Mouse (Mus musculus): ENCODE results near the gene Trnp1.
A peak's percentile ranks its signal among the peaks of the same experiment; 100 is the strongest.

GRCm38 (mm10) chr4:133458044-133458443, 40.3 kb downstream of the Trnp1 start:
- no peak for TF ChIP-seq EP300 (IDR thresholded peaks at IDR 0.05; ENCODE audit: low read depth)
- peak; percentile 36; the same call in 1 of the 2 replicates for TF ChIP-seq CTCF (IDR thresholded peaks at IDR 0.05; ENCODE audit: low read depth)
